Mouse (Mus musculus) CH12.LX (cell line): ENCODE measurements around the gene Il6ra. TPM values are rescaled to one million over a fixed set of nuclear protein-coding genes. Genes with fewer than 3 reads are reported as not detected.

Experiments used
- DNase-seq: peaks from one replicate; pipeline ENCODE4 v3.0.0-alpha.2; 2013; ENCODE audit errors: extremely low read depth
- H3K27ac ChIP-seq: 2 replicates; pipeline ENCODE4 v1.5.1; 2012; ENCODE audit warnings: low read depth, mild to moderate bottlenecking, control low read depth, moderate library complexity; ENCODE audit not compliant: insufficient read depth
- H3K27me3 ChIP-seq: replicated peaks from 2 replicates; pipeline ENCODE3; 2012; ENCODE audit warnings: inconsistent platforms
- H3K36me3 ChIP-seq, 2 experiments: replicated peaks in 1 of 2; 2 replicates each; pipeline versions ENCODE3 to v1.6.1; 2012; ENCODE audit warnings: inconsistent platforms in 1 of 2, low read length in 1 of 2, mild to moderate bottlenecking in 1 of 2, mixed read lengths in 1 of 2, moderate library complexity in 1 of 2; ENCODE audit not compliant: control insufficient read depth in 1 of 2, insufficient read depth in 1 of 2
- H3K4me1 ChIP-seq, 2 experiments: 2 replicates each; pipeline ENCODE4 v1.6.1; 2012; ENCODE audit warnings: inconsistent platforms in 1 of 2, moderate library complexity in 1 of 2; ENCODE audit not compliant: insufficient read depth in 2 of 2, control insufficient read depth in 1 of 2
- H3K4me2 ChIP-seq: 2 replicates; pipeline ENCODE4 v1.6.1; 2012; ENCODE audit warnings: low read depth, mild to moderate bottlenecking, control low read depth; ENCODE audit not compliant: poor library complexity, insufficient read depth, severe bottlenecking
- H3K4me3 ChIP-seq, 3 experiments: fragments of 150-350 bp in 1 of 3; sonication (generic) in 1 of 3; replicated peaks in 1 of 3; 2 replicates each; pipeline versions ENCODE3 to v1.5.1; 2011 to 2012; ENCODE audit warnings: low read depth in 2 of 3, low read length in 2 of 3, mild to moderate bottlenecking in 2 of 3, moderate library complexity in 2 of 3, control low read depth in 1 of 3, improper control_type of control experiment in 1 of 3, inconsistent platforms in 1 of 3, mixed read lengths in 1 of 3; ENCODE audit not compliant: poor library complexity in 1 of 3
- H3K79me2 ChIP-seq: replicated peaks from 2 replicates; pipeline ENCODE4 v1.6.1; 2012; ENCODE audit warnings: mild to moderate bottlenecking, moderate library complexity; ENCODE audit not compliant: control insufficient read depth, poor library complexity, insufficient read depth, severe bottlenecking; ENCODE audit errors: extremely low read depth
- H3K9ac ChIP-seq: 2 replicates; pipeline ENCODE4 v1.6.1; 2012; ENCODE audit warnings: low read depth, mild to moderate bottlenecking, control low read depth, moderate library complexity; ENCODE audit not compliant: insufficient read depth
- H3K9me3 ChIP-seq: replicated peaks from 2 replicates; pipeline ENCODE3; 2012; ENCODE audit warnings: low read length, inconsistent platforms, mixed read lengths
- BHLHE40 ChIP-seq: IDR thresholded peaks from 2 replicates; pipeline ENCODE4 v1.6.1; 2011; ENCODE audit warnings: mild to moderate bottlenecking, low read depth, low read length, improper control_type of control experiment
- CHD2 ChIP-seq: IDR thresholded peaks from 2 replicates; pipeline ENCODE4 v1.6.1; 2011; ENCODE audit warnings: low read length, improper control_type of control experiment
- GABPA ChIP-seq: IDR thresholded peaks from 2 replicates; pipeline ENCODE4 v1.6.1; 2012; ENCODE audit warnings: low read depth, low read length, improper control_type of control experiment, inconsistent platforms; ENCODE audit not compliant: insufficient replicate concordance
- JUN ChIP-seq: IDR thresholded peaks from 2 replicates; pipeline ENCODE4 v1.6.1; 2011; ENCODE audit warnings: low read depth, mild to moderate bottlenecking, low read length, improper control_type of control experiment, moderate library complexity; ENCODE audit not compliant: insufficient read depth
- JUND ChIP-seq: conservative IDR thresholded peaks from 2 replicates; pipeline ENCODE4 v1.6.1; 2011; ENCODE audit warnings: low read depth, low read length, improper control_type of control experiment
- KAT2A ChIP-seq: IDR thresholded peaks from 2 replicates; pipeline ENCODE4 v1.6.1; 2012; ENCODE audit warnings: low read length, improper control_type of control experiment, inconsistent platforms; ENCODE audit not compliant: insufficient replicate concordance
- MAFK ChIP-seq: IDR thresholded peaks from 2 replicates; pipeline ENCODE4 v1.6.1; 2011; ENCODE audit warnings: low read length, improper control_type of control experiment; ENCODE audit not compliant: insufficient replicate concordance
- MAZ ChIP-seq: IDR thresholded peaks from 2 replicates; pipeline ENCODE4 v1.6.1; 2012; ENCODE audit warnings: low read depth, mild to moderate bottlenecking, inconsistent platforms, low read length, improper control_type of control experiment, moderate library complexity
- MEF2A ChIP-seq: IDR thresholded peaks from 2 replicates; pipeline ENCODE4 v1.6.1; 2014; ENCODE audit warnings: low read depth, mild to moderate bottlenecking, inconsistent platforms, low read length, improper control_type of control experiment, borderline replicate concordance
- MXI1 ChIP-seq: IDR thresholded peaks from 2 replicates; pipeline ENCODE4 v1.6.1; 2011; ENCODE audit warnings: mild to moderate bottlenecking, low read depth, low read length, improper control_type of control experiment
- MYC ChIP-seq: IDR thresholded peaks from 2 replicates; pipeline ENCODE4 v1.6.1; 2011; ENCODE audit warnings: low read depth, mild to moderate bottlenecking, improper control_type of control experiment, low read length
- NELFE ChIP-seq: IDR thresholded peaks from 2 replicates; pipeline ENCODE4 v1.6.1; 2011; ENCODE audit warnings: low read depth, low read length, improper control_type of control experiment
- PAX5 ChIP-seq: IDR thresholded peaks from 2 replicates; pipeline ENCODE4 v1.6.1; 2012; ENCODE audit warnings: low read length, inconsistent platforms, mixed read lengths
- POLR2A ChIP-seq: IDR thresholded peaks from 2 replicates; pipeline ENCODE4 v1.6.1; 2011; ENCODE audit warnings: low read depth, mild to moderate bottlenecking, improper control_type of control experiment, low read length
- RCOR1 ChIP-seq: conservative IDR thresholded peaks from 2 replicates; pipeline ENCODE4 v1.6.1; 2012; ENCODE audit warnings: low read depth, mild to moderate bottlenecking, inconsistent platforms, low read length, improper control_type of control experiment
- SIN3A ChIP-seq: IDR thresholded peaks from 2 replicates; pipeline ENCODE4 v1.6.1; 2012; ENCODE audit warnings: low read length, improper control_type of control experiment, inconsistent platforms
- SMC3 ChIP-seq: IDR thresholded peaks from 2 replicates; pipeline ENCODE4 v1.6.1; 2011; ENCODE audit warnings: low read depth, low read length, improper control_type of control experiment
- TBP ChIP-seq: conservative IDR thresholded peaks from 2 replicates; pipeline ENCODE4 v1.6.1; 2011; ENCODE audit warnings: low read depth, low read length, improper control_type of control experiment
- TCF12 ChIP-seq: IDR thresholded peaks from 2 replicates; pipeline ENCODE4 v1.6.1; 2014; ENCODE audit warnings: low read depth, mild to moderate bottlenecking, inconsistent platforms, low read length, improper control_type of control experiment
- USF2 ChIP-seq: conservative IDR thresholded peaks from 2 replicates; pipeline ENCODE4 v1.6.1; 2011; ENCODE audit warnings: low read depth, low read length, improper control_type of control experiment
- ZMIZ1 ChIP-seq: IDR thresholded peaks from 2 replicates; pipeline ENCODE4 v1.6.1; 2012; ENCODE audit warnings: low read depth, mild to moderate bottlenecking, inconsistent platforms, low read length, improper control_type of control experiment
- dilution Hi-C: fragments of 300-500 bp; cut with MboI; formaldehyde crosslinking; loops from 2 replicates; pipeline ENCODE4 v1.14.3; 2020; ENCODE audit warnings: low sequenced_read_pairs; ENCODE audit not compliant: extremely low pct_unique_long_range_greater_than_20kb, extremely low pct_ligation_motif_present
- in situ Hi-C: fragments of 300-500 bp; cut with MboI; formaldehyde crosslinking; loops from 3 replicates; pipeline ENCODE4 v1.14.3; 2019; ENCODE audit warnings: low sequenced_read_pairs, low pct_ligation_motif_present, low pct_unique_long_range_greater_than_20kb, mixed read lengths
- polyA plus RNA-seq: library from polyadenylated mRNA; unstranded; fragments of >175 nt; gene quantifications from 2 replicates; pipeline ENCODE4 v1.2.1, GENCODE M21; 2012; ENCODE audit warnings: low read depth; ENCODE audit not compliant: insufficient read length
- total RNA-seq, 2 experiments: library from RNA; depleted of rRNA; stranded (reverse); fragments of 300-350 nt in 1 of 2; fragments of >200 nt in 1 of 2; gene quantifications; 2 replicates each; pipeline ENCODE4 v1.2.3; 2012 to 2014

Gene Il6ra
- total and polyA plus RNA-seq, 3 experiments: 1.4 to 4.8 (median 1.6) TPM

DNA sequence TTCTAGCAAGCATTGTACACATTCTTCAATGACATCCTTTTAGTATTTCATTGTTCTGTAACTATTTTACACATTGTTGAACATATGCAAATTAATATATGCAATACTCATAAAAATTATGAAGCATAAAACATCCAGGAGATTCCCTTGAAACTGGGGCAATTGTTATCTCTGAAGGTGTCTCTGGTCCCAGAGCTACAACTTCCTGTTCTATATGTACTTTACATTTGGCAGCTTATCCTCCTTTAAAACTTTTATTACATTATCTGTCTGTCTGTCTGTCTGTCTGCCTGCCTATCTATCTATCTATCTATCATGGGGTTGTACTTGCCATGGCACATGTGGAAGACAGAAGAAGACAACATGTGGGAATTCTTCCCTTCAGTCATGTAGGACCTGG is 21.3 kb downstream of the Il6ra start:
- in situ Hi-C loops (no loop called here), dilution Hi-C loops (no loop called here)
- TF ChIP-seq PAX5 (no peak), USF2 (no peak), RCOR1 (no peak), MAFK (no peak), MEF2A (no peak), JUN (no peak), POLR2A (no peak), SMC3 (no peak), TBP (no peak)
- Histone ChIP-seq H3K4me1 (peaks cover 24 to 55% of the 10 kb centered on the region in 2 experiments), H3K27me3 (no peaks in the 10 kb centered on the region), H3K4me2 (no peak overlapping the region), H3K4me3 (no peak overlapping the region), H3K79me2 (no peaks in the 10 kb centered on the region; the same call in 1 of the 2 replicates), H3K27ac (no peak overlapping the region), H3K9ac (no peak overlapping the region), H3K36me3 (peaks cover 0 to 10% of the 10 kb centered on the region in 2 experiments), H3K9me3 (peaks cover 16% of the 10 kb centered on the region)
- no peak for DNase-seq

DNA sequence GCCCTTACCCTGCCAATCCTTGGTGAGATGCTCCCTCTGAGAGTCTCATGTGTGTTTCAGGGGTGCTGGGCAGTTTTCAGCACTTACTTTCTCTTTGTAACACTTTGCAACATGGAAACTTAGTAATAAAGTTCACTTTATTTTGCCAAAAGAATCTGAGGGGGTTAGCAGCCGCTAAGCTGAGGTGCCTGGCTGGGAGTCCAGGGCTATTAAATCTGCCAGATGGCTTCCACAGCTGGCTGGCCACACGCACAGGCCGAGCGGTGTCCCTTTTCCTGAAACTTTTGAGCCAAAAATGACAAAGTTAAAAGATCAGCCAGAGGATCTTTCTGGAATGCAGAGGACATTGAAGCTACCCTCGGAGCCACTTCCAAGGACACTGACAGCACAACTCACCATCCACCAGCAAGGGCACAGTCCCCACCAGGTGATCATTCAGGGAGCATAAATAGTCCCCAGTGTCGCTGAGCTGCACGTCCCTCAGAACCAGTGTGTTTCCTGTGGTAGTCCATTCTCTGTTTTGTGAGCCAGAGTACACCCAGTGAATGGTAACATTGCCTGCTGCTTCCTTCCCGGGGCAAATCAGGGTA is 23.1 kb downstream of the Il6ra start:
- Histone ChIP-seq H3K27ac (peak overlapping the region; percentile 9; the same call in 1 of the 2 replicates), H3K9me3 (peaks cover 13% of the 10 kb centered on the region), H3K79me2 (no peaks in the 10 kb centered on the region)
- in situ Hi-C loops: no loop called here
- no peak for TF ChIP-seq MAZ
- TF ChIP-seq, all 38 proteins: peak for 0
- no peaks in the 10 kb centered on the region for H3K27me3 ChIP-seq
- peaks cover 3 to 21% of the 10 kb centered on the region in 2 experiments for H3K36me3 ChIP-seq
- no peak overlapping the region for H3K9ac ChIP-seq
- H3K4me3 ChIP-seq: no peak overlapping the region
- peaks cover 29 to 72% of the 10 kb centered on the region in 2 experiments for H3K4me1 ChIP-seq
- H3K4me2 ChIP-seq: peak overlapping the region; percentile 25; the same call in 1 of the 2 replicates
- dilution Hi-C loops: no loop called here
- DNase-seq: no peak

DNA sequence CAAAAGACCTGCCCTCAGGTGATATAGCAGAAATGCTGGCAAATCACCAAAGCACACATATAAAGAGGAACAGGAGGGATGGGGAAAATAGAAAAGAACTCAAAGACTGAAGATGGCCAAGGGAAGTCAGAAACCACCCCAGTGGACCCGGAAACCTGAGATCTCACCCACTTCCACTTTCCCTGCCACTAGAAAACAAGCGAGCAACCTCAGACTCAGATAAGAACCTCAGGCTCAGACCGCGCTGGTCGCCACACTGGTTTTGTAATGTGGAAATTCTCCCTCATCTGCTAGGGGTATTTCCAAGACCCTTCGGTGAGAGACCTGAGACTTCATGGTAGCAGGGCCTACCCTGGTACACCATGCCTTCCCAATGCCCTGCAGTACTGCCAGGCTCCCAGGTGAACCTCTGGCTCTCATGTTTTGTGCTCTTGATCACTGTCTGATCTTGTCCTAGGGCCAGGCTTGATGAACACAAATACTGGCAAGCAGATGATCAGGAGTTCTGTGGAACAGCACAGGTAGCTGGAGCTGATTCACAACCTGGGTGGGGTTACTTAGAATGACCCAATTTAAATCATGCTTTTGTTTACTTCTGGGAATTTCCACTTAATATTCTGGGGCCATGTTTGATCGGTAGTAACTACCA is 25.3 kb downstream of the Il6ra start:
- Histone ChIP-seq H3K79me2 (no peaks in the 10 kb centered on the region), H3K27me3 (no peaks in the 10 kb centered on the region), H3K9ac (no peak overlapping the region), H3K4me2 (0 out of 2 replicates have a peak overlapping the region, but pooled peaks have one; percentile 29), H3K4me3 (no peak overlapping the region), H3K9me3 (peaks cover 3% of the 10 kb centered on the region), H3K27ac (peak overlapping the region; percentile 29; the same call in 1 of the 2 replicates), H3K4me1 (peaks cover 43 to 86% of the 10 kb centered on the region in 2 experiments), H3K36me3 (peaks cover 3 to 14% of the 10 kb centered on the region in 2 experiments)
- in situ Hi-C loops (no loop called here), dilution Hi-C loops (no loop called here)
- no peak for DNase-seq
- TF ChIP-seq MAFK (peak; percentile 77), NELFE (no peak; the same call in 1 of the 2 replicates), MXI1 (0 out of 2 replicates have a peak, but pooled peaks have one; percentile 33), USF2 (no peak), MAZ (0 out of 2 replicates have a peak, but pooled peaks have one; percentile 35), POLR2A (no peak), SMC3 (no peak), RCOR1 (no peak), KAT2A (no peak), CHD2 (no peak), BHLHE40 (peak; percentile 57; the same call in 1 of the 2 replicates), TCF12 (no peak; the same call in 1 of the 2 replicates), PAX5 (no peak), MYC (0 out of 2 replicates have a peak, but pooled peaks have one; percentile 27), JUN (no peak), JUND (no peak), SIN3A (0 out of 2 replicates have a peak, but pooled peaks have one; percentile 48), GABPA (no peak), ZMIZ1 (peak; percentile 32; the same call in 1 of the 2 replicates)
